Mouse (Mus musculus) lung, adult 2 months (tissue): ENCODE measurements at regions not wholly inside any gene's neighbourhood (a gene's known extent, or its start where the extent isn't known, plus 50 kb on each side); places are given as distances from the start of the nearest gene placed in this dataset.

Experiments
- CTCF ChIP-seq: fragments of 200-500 bp; IDR thresholded peaks from 2 replicates; pipeline ENCODE4 v1.5.1; 2011; ENCODE audit warnings: mild to moderate bottlenecking, low read length, control low read depth; ENCODE audit not compliant: insufficient read depth
- POLR2A ChIP-seq: fragments of 200-500 bp; IDR thresholded peaks from 2 replicates; pipeline ENCODE4 v1.6.1; 2011; ENCODE audit warnings: low read depth, mild to moderate bottlenecking, control low read depth, low read length, borderline replicate concordance; ENCODE audit errors: extremely low read depth

DNA sequence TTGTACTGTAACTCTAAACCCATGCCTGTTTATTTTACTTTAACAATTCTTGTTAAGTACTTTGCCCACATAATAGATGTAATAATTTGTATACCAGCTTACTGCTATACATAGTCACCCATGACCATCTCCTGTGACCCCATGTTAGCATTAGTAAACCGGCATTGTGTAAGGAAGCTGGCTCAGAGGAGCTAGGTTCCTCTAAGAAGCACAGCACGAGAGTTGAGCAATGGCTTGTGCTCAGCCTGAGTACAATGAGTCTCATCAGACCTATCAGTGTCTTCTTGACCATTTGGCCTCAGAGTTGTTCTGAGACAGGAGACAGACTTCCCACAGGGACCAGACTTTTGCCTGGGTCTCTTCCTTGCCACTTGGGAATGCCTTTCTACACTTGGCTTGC lies 279.6 kb downstream of the Maf start:
- TF ChIP-seq CTCF = no peak
- TF ChIP-seq POLR2A = no peak
